Mouse (Mus musculus) heart, embryonic 13.5 days (tissue): ENCODE measurements at regions not wholly inside any gene's neighbourhood (a gene's known extent, or its start where the extent isn't known, plus 50 kb on each side); places are given as distances from the start of the nearest gene placed in this dataset.
"Not testable (repeated sequence)": the region's sequence is repeated elsewhere in the genome, so short reads cannot be mapped to it uniquely, and the experiment has no call there.

Source experiments
- ATAC-seq: fragments of 200-750 bp; cut with Nextera tagmentation; 2 replicates; pipeline ENCODE4 v1.8.0; 2017; ENCODE audit warnings: moderate TSS enrichment; ENCODE audit not compliant: insufficient number of reproducible peaks, low FRiP score, low TSS enrichment; ENCODE audit errors: extremely low read depth
- H3K27ac ChIP-seq: fragments of 300-500 bp; sonication (generic); replicated peaks from 2 replicates; pipeline ENCODE4 v1.5.1; 2015; ENCODE audit warnings: moderate library complexity, mild to moderate bottlenecking, inconsistent platforms
- H3K27me3 ChIP-seq: fragments of 300-500 bp; sonication (generic); replicated peaks from 2 replicates; pipeline ENCODE4 v1.6.1; 2015; ENCODE audit warnings: mild to moderate bottlenecking, inconsistent platforms
- H3K36me3 ChIP-seq: fragments of 300-500 bp; sonication (generic); 2 replicates; pipeline ENCODE4 v1.6.1; 2015; ENCODE audit warnings: mild to moderate bottlenecking, inconsistent platforms
- H3K4me1 ChIP-seq: fragments of 300-500 bp; sonication (generic); 2 replicates; pipeline ENCODE4 v1.6.1; 2015; ENCODE audit warnings: inconsistent platforms
- H3K4me2 ChIP-seq: fragments of 300-500 bp; sonication (generic); 2 replicates; pipeline ENCODE4 v1.6.1; 2015; ENCODE audit warnings: inconsistent platforms, mild to moderate bottlenecking, moderate library complexity
- H3K4me3 ChIP-seq: fragments of 300-500 bp; sonication (generic); 2 replicates; pipeline ENCODE4 v1.5.1; 2015; ENCODE audit warnings: moderate library complexity, mild to moderate bottlenecking, inconsistent platforms
- H3K9ac ChIP-seq: fragments of 300-500 bp; sonication (generic); 2 replicates; pipeline ENCODE4 v1.6.1; 2015; ENCODE audit warnings: inconsistent platforms, mild to moderate bottlenecking, moderate library complexity
- H3K9me3 ChIP-seq: fragments of 300-500 bp; sonication (generic); 2 replicates; pipeline ENCODE4 v1.6.1; 2016; ENCODE audit warnings: inconsistent platforms
- WGBS: fragments of 180-500 bp; shearing (Covaris S2); methylation state at CpG from one replicate; pipeline ENCODE4 v1.1.7; 2015; ENCODE audit warnings: mixed read lengths; 5-methylcytosine and 5-hydroxymethylcytosine counted together

GRCm38 (mm10) chr14:53073126-53073525 is 577.6 kb upstream of the Olfr1507 start:
- not testable (repeated sequence) for H3K4me1 ChIP-seq, H3K9me3 ChIP-seq, H3K27ac ChIP-seq, H3K36me3 ChIP-seq, H3K27me3 ChIP-seq, H3K4me3 ChIP-seq, ATAC-seq, H3K4me2 ChIP-seq, H3K9ac ChIP-seq
- WGBS: 65% methylated on average over 6 of the region's 6 CpGs

- not testable (repeated sequence) for H3K27ac ChIP-seq, H3K36me3 ChIP-seq, H3K9ac ChIP-seq, H3K4me2 ChIP-seq, H3K9me3 ChIP-seq, H3K4me1 ChIP-seq, ATAC-seq, H3K27me3 ChIP-seq, H3K4me3 ChIP-seq
- no CpG with 5 or more reads among the region's 1 CpGs for WGBS
Observed at GRCm38 (mm10) chr14:53072502-53072901, 577.0 kb upstream of the Olfr1507 start.

GRCm38 (mm10) chr14:53054439-53054838 is 558.9 kb upstream of the Olfr1507 start:
- H3K4me3 ChIP-seq, H3K27me3 ChIP-seq, ATAC-seq, H3K9me3 ChIP-seq, H3K4me1 ChIP-seq, H3K27ac ChIP-seq, H3K9ac ChIP-seq, H3K36me3 ChIP-seq, H3K4me2 ChIP-seq: not testable (repeated sequence)
- WGBS: 46% methylated on average over 2 of the region's 3 CpGs

- ATAC-seq, H3K27me3 ChIP-seq, H3K27ac ChIP-seq, H3K9me3 ChIP-seq, H3K4me1 ChIP-seq, H3K4me3 ChIP-seq, H3K9ac ChIP-seq, H3K4me2 ChIP-seq, H3K36me3 ChIP-seq: not testable (repeated sequence)
- WGBS: 45% methylated on average over 2 of the region's 3 CpGs
Observed at GRCm38 (mm10) chr14:53053465-53054123, 558.0 kb upstream of the Olfr1507 start.

GRCm38 (mm10) chr14:53047683-53048082 is 552.1 kb upstream of the Olfr1507 start:
- H3K9me3 ChIP-seq, ATAC-seq, H3K9ac ChIP-seq, H3K4me3 ChIP-seq, H3K4me1 ChIP-seq, H3K27me3 ChIP-seq, H3K36me3 ChIP-seq, H3K4me2 ChIP-seq, H3K27ac ChIP-seq: not testable (repeated sequence)
- WGBS: 85% methylated on average over 3 of the region's 3 CpGs

GRCm38 (mm10) chr14:53046975-53047374 is 551.4 kb upstream of the Olfr1507 start:
- WGBS: 73% methylated on average over 1 of the region's 1 CpGs
- not testable (repeated sequence) for ATAC-seq, H3K4me1 ChIP-seq, H3K27me3 ChIP-seq, H3K9ac ChIP-seq, H3K27ac ChIP-seq, H3K4me3 ChIP-seq, H3K9me3 ChIP-seq, H3K4me2 ChIP-seq, H3K36me3 ChIP-seq

- H3K27me3 ChIP-seq, ATAC-seq, H3K27ac ChIP-seq, H3K36me3 ChIP-seq, H3K4me2 ChIP-seq, H3K4me3 ChIP-seq, H3K9ac ChIP-seq, H3K9me3 ChIP-seq, H3K4me1 ChIP-seq: not testable (repeated sequence)
- 85% methylated on average over 3 of the region's 3 CpGs for WGBS
Observed at GRCm38 (mm10) chr14:53045331-53045730, 549.8 kb upstream of the Olfr1507 start.

- not testable (repeated sequence) for H3K36me3 ChIP-seq, H3K27me3 ChIP-seq, H3K4me1 ChIP-seq, ATAC-seq, H3K9me3 ChIP-seq, H3K27ac ChIP-seq, H3K9ac ChIP-seq, H3K4me2 ChIP-seq, H3K4me3 ChIP-seq
- WGBS: 68% methylated on average over 4 of the region's 4 CpGs
Observed at GRCm38 (mm10) chr14:53044101-53044500, 548.6 kb upstream of the Olfr1507 start.

- H3K27ac ChIP-seq, H3K4me1 ChIP-seq, H3K27me3 ChIP-seq, H3K9me3 ChIP-seq, H3K9ac ChIP-seq, ATAC-seq, H3K4me3 ChIP-seq, H3K36me3 ChIP-seq, H3K4me2 ChIP-seq: not testable (repeated sequence)
- WGBS: 22% methylated on average over 3 of the region's 3 CpGs
Observed at GRCm38 (mm10) chr14:53042016-53042415, 546.5 kb upstream of the Olfr1507 start.

- H3K9ac ChIP-seq, H3K4me3 ChIP-seq, H3K4me2 ChIP-seq, H3K27me3 ChIP-seq, ATAC-seq, H3K4me1 ChIP-seq, H3K9me3 ChIP-seq, H3K27ac ChIP-seq, H3K36me3 ChIP-seq: not testable (repeated sequence)
- WGBS: 68% methylated on average over 4 of the region's 4 CpGs
Observed at GRCm38 (mm10) chr14:53039475-53039874, 543.9 kb upstream of the Olfr1507 start.

- H3K9ac ChIP-seq, H3K4me2 ChIP-seq, H3K36me3 ChIP-seq, H3K27ac ChIP-seq, ATAC-seq, H3K9me3 ChIP-seq, H3K27me3 ChIP-seq, H3K4me1 ChIP-seq, H3K4me3 ChIP-seq: not testable (repeated sequence)
- no CpG with 5 or more reads among the region's 4 CpGs for WGBS
Observed at GRCm38 (mm10) chr14:53034940-53035339, 539.4 kb upstream of the Olfr1507 start.

- not testable (repeated sequence) for H3K9me3 ChIP-seq, H3K27me3 ChIP-seq, H3K27ac ChIP-seq, H3K36me3 ChIP-seq, ATAC-seq, H3K4me3 ChIP-seq, H3K9ac ChIP-seq, H3K4me2 ChIP-seq, H3K4me1 ChIP-seq
- 40% methylated on average over 1 of the region's 6 CpGs for WGBS
Observed at GRCm38 (mm10) chr14:53033221-53033620, 537.7 kb upstream of the Olfr1507 start.
